In genomic region chr4:5126059-5126458, GRCm38 (mm10) we compare ENCODE assay signal across 14 mouse cellular contexts.
"Had no signal": no experiment of that assay in that cellular context is flagged by ENCODE, and none has a peak within 500 bp of the region (broad histone marks: within the 10 kb centered on the region; RNA-seq: fewer than 3 reads in every experiment).

No protein-coding gene starts in this region.

- ATAC-seq: midbrain, embryonic 15.5 days had no signal

- H3K9me3 ChIP-seq: megakaryocyte, embryonic 14.5 days; midbrain, embryonic 12.5 days; midbrain, embryonic 15.5 days; neural tube, embryonic 13.5 days; stomach, embryonic 15.5 days had no signal

- H3K4me3 ChIP-seq: megakaryocyte, embryonic 14.5 days; midbrain, embryonic 12.5 days; midbrain, embryonic 15.5 days; neural tube, embryonic 13.5 days; stomach, embryonic 15.5 days had no signal

- H3K27ac ChIP-seq: macrophage; midbrain, embryonic 12.5 days; midbrain, embryonic 15.5 days; neural tube, embryonic 13.5 days; stomach, embryonic 15.5 days; stomach, postnatal 0 days had no signal

- H3K27me3 ChIP-seq: megakaryocyte, embryonic 14.5 days; midbrain, embryonic 12.5 days; midbrain, embryonic 15.5 days; neural tube, embryonic 13.5 days; stomach, embryonic 15.5 days had no signal

- H3K4me1 ChIP-seq: megakaryocyte, embryonic 14.5 days; midbrain, embryonic 12.5 days; midbrain, embryonic 15.5 days; neural tube, embryonic 13.5 days; stomach, embryonic 15.5 days had no signal

- H3K36me3 ChIP-seq: midbrain, embryonic 12.5 days; midbrain, embryonic 15.5 days; neural tube, embryonic 13.5 days; stomach, embryonic 15.5 days had no signal

- H3K4me2 ChIP-seq: lung, embryonic 14.5 days; midbrain, embryonic 12.5 days; midbrain, embryonic 15.5 days; neural tube, embryonic 13.5 days; stomach, embryonic 15.5 days had no signal

- H3K9ac ChIP-seq: lung, embryonic 14.5 days; midbrain, embryonic 12.5 days; midbrain, embryonic 15.5 days; neural tube, embryonic 13.5 days; stomach, embryonic 15.5 days had no signal

- DNase-seq: lung, adult 18-20 months; lung, embryonic 14.5 days; lung, postnatal 10 days; right cerebral cortex, postnatal 14 days; thymus, adult 2 months; thymus, postnatal 25 days; thymus, postnatal 4 days had no signal
